Mouse (Mus musculus): ENCODE measurements at regions not wholly inside any gene's neighbourhood (a gene's known extent, or its start where the extent isn't known, plus 50 kb on each side); places are given as distances from the start of the nearest gene placed in this dataset.

DNA sequence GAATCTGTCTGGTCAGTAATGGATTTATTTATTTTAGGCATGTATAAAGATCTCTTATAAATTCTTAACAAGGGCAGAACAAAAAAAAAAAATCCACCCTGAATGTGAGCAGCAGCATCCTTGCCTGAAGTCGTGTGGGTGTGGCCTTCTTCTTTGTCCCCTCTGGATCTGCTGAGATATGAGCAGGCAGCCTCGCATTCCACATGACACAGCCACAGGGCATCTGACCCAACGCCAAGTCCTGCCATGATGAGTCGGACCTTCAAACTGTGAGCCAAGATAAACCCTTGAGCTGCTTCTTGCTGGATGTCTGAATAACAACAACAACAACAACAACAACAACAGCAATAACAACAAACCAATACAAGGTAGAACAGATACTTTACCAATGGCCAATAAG, 230.5 kb downstream of the Bcl2l11 start:
- H3K4me1 ChIP-seq (ENCODE audit: control insufficient read depth in 1 of 2, insufficient read depth in 2 of 2): peaks cover 7 to 26% of the 10 kb centered on the region in 2 experiments
- in situ Hi-C loops (cut with MboI; ENCODE audit: low pct_ligation_motif_present, low pct_unique_long_range_greater_than_20kb, low sequenced_read_pairs): no loop called here
- H3K27ac ChIP-seq (ENCODE audit: insufficient read depth, low read depth): no peak overlapping the region
- H3K79me2 ChIP-seq (replicated peaks; ENCODE audit: control insufficient read depth, extremely low read depth, insufficient read depth, poor library complexity, severe bottlenecking): no peaks in the 10 kb centered on the region
- dilution Hi-C loops (cut with MboI; ENCODE audit: extremely low pct_ligation_motif_present, extremely low pct_unique_long_range_greater_than_20kb, low sequenced_read_pairs): no loop called here
- no peak overlapping the region for H3K9ac ChIP-seq (ENCODE audit: insufficient read depth, low read depth)
- H3K27me3 ChIP-seq (replicated peaks): no peaks in the 10 kb centered on the region
- no peak for DNase-seq (ENCODE audit: extremely low read depth)
- no peak for TF ChIP-seq ZKSCAN1 (IDR thresholded peaks at IDR 0.05; ENCODE audit: borderline replicate concordance, low read depth, low read length)
- TF ChIP-seq PAX5 (IDR thresholded peaks at IDR 0.05; ENCODE audit: low read length): no peak
- no peak for TF ChIP-seq ZMIZ1 (IDR thresholded peaks at IDR 0.05; ENCODE audit: low read depth, low read length)
- no peaks in the 10 kb centered on the region for H3K9me3 ChIP-seq (replicated peaks; ENCODE audit: low read length)
- no peak overlapping the region for H3K4me3 ChIP-seq (replicated peaks in 1 of 3; ENCODE audit: low read depth in 2 of 3, low read length in 2 of 3, poor library complexity in 1 of 3)
- peaks cover 0 to 8% of the 10 kb centered on the region in 2 experiments for H3K36me3 ChIP-seq (replicated peaks in 1 of 2; ENCODE audit: control insufficient read depth in 1 of 2, insufficient read depth in 1 of 2, low read length in 1 of 2)
- H3K4me2 ChIP-seq (ENCODE audit: insufficient read depth, low read depth, poor library complexity, severe bottlenecking): no peak overlapping the region

DNA sequence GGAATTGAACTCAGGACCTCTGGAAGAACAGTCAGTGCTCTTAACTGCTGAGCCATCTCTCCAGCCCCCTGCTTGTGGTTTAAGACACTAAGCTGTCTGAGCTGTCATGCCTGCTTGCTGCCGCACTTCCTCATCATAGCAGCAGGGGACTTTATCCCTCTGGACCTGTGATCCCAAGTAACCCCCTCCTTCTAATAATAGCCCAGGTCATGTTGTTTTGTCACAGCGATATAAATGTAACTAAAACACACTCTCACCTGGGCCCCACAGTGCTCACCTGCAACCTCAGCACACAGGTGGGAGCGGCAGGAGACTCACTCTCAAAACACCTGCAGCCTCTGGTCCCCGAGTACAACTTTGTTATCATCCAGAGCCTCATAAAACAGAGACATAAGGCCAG, 231.9 kb upstream of the Spdye4c start:
- Histone ChIP-seq H3K79me2 (replicated peaks; ENCODE audit: control insufficient read depth, extremely low read depth, insufficient read depth, poor library complexity, severe bottlenecking) (no peaks in the 10 kb centered on the region), H3K4me1 (ENCODE audit: control insufficient read depth in 1 of 2, insufficient read depth in 2 of 2) (peaks cover 9 to 33% of the 10 kb centered on the region in 2 experiments), H3K27me3 (replicated peaks) (no peaks in the 10 kb centered on the region), H3K9me3 (replicated peaks; ENCODE audit: low read length) (no peaks in the 10 kb centered on the region), H3K27ac (ENCODE audit: insufficient read depth, low read depth) (no peak overlapping the region), H3K4me2 (ENCODE audit: insufficient read depth, low read depth, poor library complexity, severe bottlenecking) (no peak overlapping the region), H3K36me3 (replicated peaks in 1 of 2; ENCODE audit: control insufficient read depth in 1 of 2, insufficient read depth in 1 of 2, low read length in 1 of 2) (peaks cover 0 to 2% of the 10 kb centered on the region in 2 experiments), H3K4me3 (replicated peaks in 1 of 3; ENCODE audit: low read depth in 2 of 3, low read length in 2 of 3, poor library complexity in 1 of 3) (no peak overlapping the region), H3K9ac (ENCODE audit: insufficient read depth, low read depth) (no peak overlapping the region)
- no peak for DNase-seq (ENCODE audit: extremely low read depth)
- TF ChIP-seq JUND (conservative IDR thresholded peaks at IDR 0.05; ENCODE audit: low read depth, low read length): no peak
- no peak for TF ChIP-seq USF1 (IDR thresholded peaks at IDR 0.05; ENCODE audit: low read depth, low read length)
- TF ChIP-seq MXI1 (IDR thresholded peaks at IDR 0.05; ENCODE audit: low read depth, low read length): no peak
- no peak for TF ChIP-seq MAZ (IDR thresholded peaks at IDR 0.05; ENCODE audit: low read depth, low read length)
- no peak for TF ChIP-seq MYC (IDR thresholded peaks at IDR 0.05; ENCODE audit: low read depth, low read length)
- dilution Hi-C loops (cut with MboI; ENCODE audit: extremely low pct_ligation_motif_present, extremely low pct_unique_long_range_greater_than_20kb, low sequenced_read_pairs) (no loop called here), in situ Hi-C loops (cut with MboI; ENCODE audit: low pct_ligation_motif_present, low pct_unique_long_range_greater_than_20kb, low sequenced_read_pairs) (no loop called here)

- Histone ChIP-seq H3K4me2 (ENCODE audit: insufficient read depth, low read depth, poor library complexity, severe bottlenecking) (no peak overlapping the region), H3K9ac (ENCODE audit: insufficient read depth, low read depth) (no peak overlapping the region), H3K9me3 (replicated peaks; ENCODE audit: low read length) (peaks cover 4% of the 10 kb centered on the region), H3K4me1 (ENCODE audit: control insufficient read depth in 1 of 2, insufficient read depth in 2 of 2) (peaks cover 11 to 33% of the 10 kb centered on the region in 2 experiments), H3K36me3 (replicated peaks in 1 of 2; ENCODE audit: control insufficient read depth in 1 of 2, insufficient read depth in 1 of 2, low read length in 1 of 2) (peaks cover 0 to 5% of the 10 kb centered on the region in 2 experiments), H3K4me3 (replicated peaks in 1 of 3; ENCODE audit: low read depth in 2 of 3, low read length in 2 of 3, poor library complexity in 1 of 3) (no peak overlapping the region), H3K27me3 (replicated peaks) (no peaks in the 10 kb centered on the region), H3K79me2 (replicated peaks; ENCODE audit: control insufficient read depth, extremely low read depth, insufficient read depth, poor library complexity, severe bottlenecking) (no peaks in the 10 kb centered on the region), H3K27ac (ENCODE audit: insufficient read depth, low read depth) (no peak overlapping the region)
- dilution Hi-C loops (cut with MboI; ENCODE audit: extremely low pct_ligation_motif_present, extremely low pct_unique_long_range_greater_than_20kb, low sequenced_read_pairs): no loop called here
- in situ Hi-C loops (cut with MboI; ENCODE audit: low pct_ligation_motif_present, low pct_unique_long_range_greater_than_20kb, low sequenced_read_pairs): no loop called here
- DNase-seq (ENCODE audit: extremely low read depth): no peak
- TF ChIP-seq JUND (conservative IDR thresholded peaks at IDR 0.05; ENCODE audit: low read depth, low read length): no peak
- TF ChIP-seq MAZ (IDR thresholded peaks at IDR 0.05; ENCODE audit: low read depth, low read length): no peak
- no peak for TF ChIP-seq BHLHE40 (IDR thresholded peaks at IDR 0.05; ENCODE audit: low read depth, low read length)
- TF ChIP-seq HCFC1 (IDR thresholded peaks at IDR 0.05; ENCODE audit: low read depth, low read length): no peak
- TF ChIP-seq ELF1 (IDR thresholded peaks at IDR 0.05; ENCODE audit: low read depth, low read length): no peak
- TF ChIP-seq TCF12 (IDR thresholded peaks at IDR 0.05; ENCODE audit: low read depth, low read length): no peak
- no peak for TF ChIP-seq RCOR1 (conservative IDR thresholded peaks at IDR 0.05; ENCODE audit: low read depth, low read length)
- TF ChIP-seq UBTF (IDR thresholded peaks at IDR 0.05; ENCODE audit: low read depth, low read length): no peak
- TF ChIP-seq RAD21 (IDR thresholded peaks at IDR 0.05; ENCODE audit: low read depth, low read length): no peak
- TF ChIP-seq E2F4 (IDR thresholded peaks at IDR 0.05; ENCODE audit: insufficient replicate concordance, low read depth, low read length): no peak
Measured at GRCm38 (mm10) chr2:128360517-128360916, 230.5 kb upstream of the Spdye4c start.

Data from CH12.LX (cell line).